Mouse (Mus musculus) cortical plate, adult 2 months (tissue): Measurements from ENCODE around the gene Ly6g5c.

ENCODE experiments used
- CTCF ChIP-seq: fragments of 200-500 bp; IDR thresholded peaks from 2 replicates; pipeline ENCODE4 v1.5.1; 2011; ENCODE audit warnings: mild to moderate bottlenecking, control low read depth, low read length; ENCODE audit not compliant: insufficient read depth; ENCODE audit errors: extremely low read depth
- POLR2A ChIP-seq: fragments of 200-500 bp; IDR thresholded peaks from 2 replicates; pipeline ENCODE4 v1.6.1; 2011; ENCODE audit warnings: mild to moderate bottlenecking, low read length, control low read depth; ENCODE audit not compliant: insufficient read depth; ENCODE audit errors: extremely low read depth

- TF ChIP-seq CTCF: no peak
- TF ChIP-seq POLR2A: no peak
These were observed 23.6 kb downstream of the Ly6g5c start, which contains the start of gene Apom for GRCm38 (mm10) chr17:35131500-35132173.
